Mouse (Mus musculus) heart, embryonic 13.5 days (tissue): ENCODE measurements around the gene Cdk11b. TPM values are rescaled to one million over a fixed set of nuclear protein-coding genes. Genes with fewer than 3 reads are reported as not detected.
A peak's percentile ranks its signal among the peaks of the same experiment; 100 is the strongest.

ENCODE experiments used
- ATAC-seq: fragments of 200-750 bp; cut with Nextera tagmentation; 2 replicates; pipeline ENCODE4 v1.8.0; 2017; ENCODE audit warnings: moderate TSS enrichment; ENCODE audit not compliant: insufficient number of reproducible peaks, low FRiP score, low TSS enrichment; ENCODE audit errors: extremely low read depth
- H3K27ac ChIP-seq: fragments of 300-500 bp; sonication (generic); replicated peaks from 2 replicates; pipeline ENCODE4 v1.5.1; 2015; ENCODE audit warnings: moderate library complexity, mild to moderate bottlenecking, inconsistent platforms
- H3K27me3 ChIP-seq: fragments of 300-500 bp; sonication (generic); replicated peaks from 2 replicates; pipeline ENCODE4 v1.6.1; 2015; ENCODE audit warnings: mild to moderate bottlenecking, inconsistent platforms
- H3K36me3 ChIP-seq: fragments of 300-500 bp; sonication (generic); 2 replicates; pipeline ENCODE4 v1.6.1; 2015; ENCODE audit warnings: mild to moderate bottlenecking, inconsistent platforms
- H3K4me1 ChIP-seq: fragments of 300-500 bp; sonication (generic); 2 replicates; pipeline ENCODE4 v1.6.1; 2015; ENCODE audit warnings: inconsistent platforms
- H3K4me2 ChIP-seq: fragments of 300-500 bp; sonication (generic); 2 replicates; pipeline ENCODE4 v1.6.1; 2015; ENCODE audit warnings: inconsistent platforms, mild to moderate bottlenecking, moderate library complexity
- H3K4me3 ChIP-seq: fragments of 300-500 bp; sonication (generic); 2 replicates; pipeline ENCODE4 v1.5.1; 2015; ENCODE audit warnings: moderate library complexity, mild to moderate bottlenecking, inconsistent platforms
- H3K9ac ChIP-seq: fragments of 300-500 bp; sonication (generic); 2 replicates; pipeline ENCODE4 v1.6.1; 2015; ENCODE audit warnings: inconsistent platforms, mild to moderate bottlenecking, moderate library complexity
- H3K9me3 ChIP-seq: fragments of 300-500 bp; sonication (generic); 2 replicates; pipeline ENCODE4 v1.6.1; 2016; ENCODE audit warnings: inconsistent platforms
- WGBS: fragments of 180-500 bp; shearing (Covaris S2); methylation state at CpG from one replicate; pipeline ENCODE4 v1.1.7; 2015; ENCODE audit warnings: mixed read lengths; 5-methylcytosine and 5-hydroxymethylcytosine counted together
- polyA plus RNA-seq: library from polyadenylated mRNA; unstranded; fragments of >200 nt; fragmentation: Nextera tagmentation; extraction: Ambion mirVana; gene quantifications from 2 replicates; pipeline ENCODE4 v1.2.1, GENCODE M21; 2015

The Cdk11b gene
- polyA plus RNA-seq, 1 experiment from 2014 or later, result 39.6 TPM

GRCm38 (mm10) chr4:155696261-155697255, 71.9 kb downstream of the Cdk11b start:
- Histone ChIP-seq H3K27me3 (peaks cover 27% of the 10 kb centered on the region), H3K9ac (0 out of 2 replicates have a peak overlapping the region, but pooled peaks have one; percentile 24), H3K9me3 (no peaks in the 10 kb centered on the region), H3K27ac (no peak overlapping the region), H3K4me1 (peaks cover 14% of the 10 kb centered on the region), H3K4me3 (no peak overlapping the region), H3K36me3 (no peaks in the 10 kb centered on the region), H3K4me2 (no peak overlapping the region; the same call in 1 of the 2 replicates)
- WGBS, result 63% methylated on average over 16 of the region's 16 CpGs
- ATAC-seq, result no peak

Other genes starting within 250 kb of the Cdk11b start
- gene Gabrd, start 226.7 kb upstream of the Cdk11b start, polyA plus RNA-seq, result 0.17 TPM in 1 of 2 replicates, not detected in the other
- gene Cfap74, start 215.7 kb upstream of the Cdk11b start, polyA plus RNA-seq, result 0.89 and 1.3 TPM in 2 replicates
- not detected in 2 replicates for gene Tmem52, start 155.7 kb upstream of the Cdk11b start, polyA plus RNA-seq
- gene Gnb1, start 133.5 kb upstream of the Cdk11b start, polyA plus RNA-seq, result 345 and 378 TPM in 2 replicates
- gene Nadk, start 62.5 kb upstream of the Cdk11b start, polyA plus RNA-seq, result 45.0 and 49.3 TPM in 2 replicates
- 5.7 and 6.2 TPM in 2 replicates for gene Slc35e2, start 23.4 kb upstream of the Cdk11b start, polyA plus RNA-seq
- not detected in 2 replicates for gene Gm10563, start 20.6 kb downstream of the Cdk11b start, polyA plus RNA-seq
- 67.1 and 73.0 TPM in 2 replicates for gene Mmp23, start 28.5 kb downstream of the Cdk11b start, polyA plus RNA-seq
- 16.5 and 16.9 TPM in 2 replicates for gene Mib2, start 44.3 kb downstream of the Cdk11b start, polyA plus RNA-seq
- gene Fndc10, start 69.5 kb downstream of the Cdk11b start, polyA plus RNA-seq, result 1.1 and 1.4 TPM in 2 replicates
- 105 and 122 TPM in 2 replicates for gene Ssu72, start 79.9 kb downstream of the Cdk11b start, polyA plus RNA-seq
- 0.46 and 0.51 TPM in 2 replicates for gene Tmem240, start 109.9 kb downstream of the Cdk11b start, polyA plus RNA-seq
- gene Atad3a, start 136.2 kb downstream of the Cdk11b start, polyA plus RNA-seq, result 87.7 and 93.2 TPM in 2 replicates
- gene Vwa1, start 149.8 kb downstream of the Cdk11b start, polyA plus RNA-seq, result 3.5 and 3.7 TPM in 2 replicates
- gene Tmem88b, start 161.0 kb downstream of the Cdk11b start, polyA plus RNA-seq, result 4.2 and 5.3 TPM in 2 replicates
- gene Ankrd65, start 165.6 kb downstream of the Cdk11b start, polyA plus RNA-seq, result not detected in 2 replicates
- gene Mrpl20, start 178.0 kb downstream of the Cdk11b start, polyA plus RNA-seq, result 138 and 157 TPM in 2 replicates
- 97.1 and 113 TPM in 2 replicates for gene Ccnl2, start 187.6 kb downstream of the Cdk11b start, polyA plus RNA-seq
- gene Aurkaip1, start 206.4 kb downstream of the Cdk11b start, polyA plus RNA-seq, result 126 and 144 TPM in 2 replicates
- gene Mxra8, start 214.8 kb downstream of the Cdk11b start, polyA plus RNA-seq, result 56.7 and 59.3 TPM in 2 replicates
- 2.8 and 2.9 TPM in 2 replicates for gene Dvl1, start 222.5 kb downstream of the Cdk11b start, polyA plus RNA-seq
- gene Tas1r3, start 238.5 kb downstream of the Cdk11b start, polyA plus RNA-seq, result 0.09 and 0.11 TPM in 2 replicates
- 9.1 and 9.8 TPM in 2 replicates for gene Cptp, start 244.6 kb downstream of the Cdk11b start, polyA plus RNA-seq
- gene Ints11, start 244.7 kb downstream of the Cdk11b start, polyA plus RNA-seq, result 36.0 and 36.4 TPM in 2 replicates